Mouse (Mus musculus) gastrocnemius, postnatal 36 days (tissue): ENCODE data around the gene Kcnab2. TPM values are rescaled to one million over a fixed set of nuclear protein-coding genes. Genes with fewer than 3 reads are reported as not detected.

ENCODE experiments used
- DNase-seq, 2 experiments: peaks; one replicate each; pipeline ENCODE4 v3.0.0; 2022
- intact Hi-C: fragments of 180-260 bp; cut with DNase I; formaldehyde crosslinking; loops from one replicate; pipeline ENCODE4 v1.15.1; 2025
- long read RNA-seq, 2 experiments: library from polyadenylated mRNA; stranded (forward); transcript quantifications; one replicate each; pipeline ENCODE4 v2.0.0; 2021
- total RNA-seq, 2 experiments: library from RNA; stranded (reverse); gene quantifications; 2 replicates each; pipeline ENCODE4 v1.2.3; 2021

Gene Kcnab2
- 1 to 10 TPM; 1.3 to 1.5 TPM for total RNA-seq
- long read RNA-seq, experiment 1: 0 reads
- long read RNA-seq, experiment 2: 0 reads

GRCm38 (mm10) chr4:152477466-152478223 is at the start of gene Kcnab2:
Gene Kcnab2, minus strand, starts transcription at chr4:152477871.
- peak; percentile 99 for DNase-seq
- intact Hi-C loops: no loop called here

- DNase-seq: no peak
Observed at GRCm38 (mm10) chr4:152520083-152520482, 42.4 kb upstream of the Kcnab2 start.

GRCm38 (mm10) chr4:152519106-152519505 is 41.4 kb upstream of the Kcnab2 start:
- intact Hi-C loops: no loop called here
- DNase-seq: no peak

More at GRCm38 (mm10) chr4:152520083-152520482, 42.4 kb upstream of the Kcnab2 start:
- intact Hi-C loops: loop anchor here (10.0 kb wide), 1 partner anchor 965 kb away; the partner anchor contains the start of gene Ajap1

- no peak for DNase-seq
- intact Hi-C loops: no loop called here
Observed at GRCm38 (mm10) chr4:152514884-152515283, 37.2 kb upstream of the Kcnab2 start.

GRCm38 (mm10) chr4:152512221-152512925 is 34.7 kb upstream of the Kcnab2 start:
- intact Hi-C loops: no loop called here

GRCm38 (mm10) chr4:152494360-152494879 is 16.7 kb upstream of the Kcnab2 start:
- intact Hi-C loops: loop anchor here (5.0 kb wide), 1 partner anchor 57 kb away; no protein-coding TSS in a partner anchor
- DNase-seq: no peak

More at GRCm38 (mm10) chr4:152512221-152512925, 34.7 kb upstream of the Kcnab2 start:
- no peak for DNase-seq

GRCm38 (mm10) chr4:152491250-152491899 is 13.7 kb upstream of the Kcnab2 start:
- peak; percentile 49 to 54 for DNase-seq
- intact Hi-C loops: loop anchor here (2.0 to 5.0 kb wide), 2 partner anchors 54 to 149 kb away; no protein-coding TSS in a partner anchor

GRCm38 (mm10) chr4:152490311-152490710 is 12.6 kb upstream of the Kcnab2 start:
- DNase-seq: no peak
- intact Hi-C loops: loop anchor here (2.0 to 5.0 kb wide), 2 partner anchors 53 to 148 kb away; no protein-coding TSS in a partner anchor

- DNase-seq: no peak
- intact Hi-C loops: no loop called here
Observed at GRCm38 (mm10) chr4:152488046-152488445, 10.4 kb upstream of the Kcnab2 start.

- no peak for DNase-seq
- intact Hi-C loops: no loop called here
Observed at GRCm38 (mm10) chr4:152480426-152480825, 2.8 kb upstream of the Kcnab2 start.

GRCm38 (mm10) chr4:152478224-152478567 is 525 bp upstream of the Kcnab2 start:
- no peak for DNase-seq
- intact Hi-C loops: no loop called here

- DNase-seq: no peak
- intact Hi-C loops: no loop called here
Observed at GRCm38 (mm10) chr4:152477106-152477465, 585 bp downstream of the Kcnab2 start.

GRCm38 (mm10) chr4:152476427-152477023 is 1.1 kb downstream of the Kcnab2 start, which contains the start of gene Nphp4:
Gene Nphp4, plus strand, starts transcription at chr4:152476706.
- no peak for DNase-seq

GRCm38 (mm10) chr4:152475941-152476340 is 1.7 kb downstream of the Kcnab2 start:
- no peak for DNase-seq
- intact Hi-C loops: no loop called here

More at GRCm38 (mm10) chr4:152476427-152477023, 1.1 kb downstream of the Kcnab2 start, which contains the start of gene Nphp4:
- intact Hi-C loops: no loop called here

- DNase-seq: no peak
- intact Hi-C loops: no loop called here
Observed at GRCm38 (mm10) chr4:152467951-152468350, 9.7 kb downstream of the Kcnab2 start.

- no peak for DNase-seq
- intact Hi-C loops: no loop called here
Observed at GRCm38 (mm10) chr4:152466601-152467000, 11.1 kb downstream of the Kcnab2 start.

- intact Hi-C loops: no loop called here
- DNase-seq: no peak
Observed at GRCm38 (mm10) chr4:152465116-152465515, 12.6 kb downstream of the Kcnab2 start.

GRCm38 (mm10) chr4:152463147-152463546 is 14.5 kb downstream of the Kcnab2 start:
- intact Hi-C loops: no loop called here
- peak; percentile 51 to 66 for DNase-seq

- no peak for DNase-seq
- intact Hi-C loops: no loop called here
Observed at GRCm38 (mm10) chr4:152462516-152462915, 15.2 kb downstream of the Kcnab2 start.

GRCm38 (mm10) chr4:152457673-152458072 is 20.0 kb downstream of the Kcnab2 start:
- intact Hi-C loops: no loop called here
- no peak for DNase-seq
